Mouse (Mus musculus) thymus, postnatal 0 days (tissue): ENCODE measurements around the gene Gm26965. TPM values are rescaled to one million over a fixed set of nuclear protein-coding genes. Genes with fewer than 3 reads are reported as not detected.
"Not testable (repeated sequence)": the region's sequence is repeated elsewhere in the genome, so short reads cannot be mapped to it uniquely, and the experiment has no call there.

Source experiments
- DNase-seq: peaks from one replicate; pipeline ENCODE4 v3.0.0-alpha.2; 2015; ENCODE audit warnings: low spot score
- polyA plus RNA-seq: library from polyadenylated mRNA; unstranded; fragments of >200 nt; fragmentation: Nextera tagmentation; extraction: Ambion mirVana; gene quantifications from 2 replicates; pipeline ENCODE4 v1.2.1, GENCODE M21; 2015

The Gm26965 gene
- not detected in 2 replicates for polyA plus RNA-seq

GRCm38 (mm10) chr13:67525753-67526410 lies at the start of gene Gm26965, which contains the start of gene Zfp87:
Gm26965 (minus strand) TSS chr13:67526151.
Zfp87 (minus strand) TSS chr13:67526177.
- peak; percentile 97 for DNase-seq

- no peak for DNase-seq
Measured at GRCm38 (mm10) chr13:67572591-67573189, 46.7 kb upstream of the Gm26965 start.

DNA sequence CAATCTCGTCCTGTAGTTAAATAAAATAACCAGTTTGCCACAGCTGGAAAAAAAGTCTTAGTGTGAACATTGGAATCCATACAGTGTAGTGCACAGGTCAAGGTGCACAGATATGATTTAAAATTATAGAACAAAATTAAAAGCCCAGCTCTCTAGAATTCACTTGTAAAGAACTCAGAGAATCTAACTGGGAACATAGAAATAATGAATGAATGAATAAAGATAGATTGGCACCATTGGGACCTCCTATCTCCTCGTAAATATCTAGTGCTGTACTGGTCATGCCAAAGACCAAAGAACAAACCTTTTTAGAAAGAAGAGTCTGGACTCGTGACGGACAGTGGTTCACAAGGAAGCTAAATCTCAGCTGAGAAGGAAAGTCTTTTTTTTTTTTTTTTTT lies 27.8 kb upstream of the Gm26965 start, which contains the start of gene Zfp748:
Gene Zfp748, minus strand, starts transcription at position 101 of the 400 bp plus-strand sequence.
- DNase-seq: no peak

DNA sequence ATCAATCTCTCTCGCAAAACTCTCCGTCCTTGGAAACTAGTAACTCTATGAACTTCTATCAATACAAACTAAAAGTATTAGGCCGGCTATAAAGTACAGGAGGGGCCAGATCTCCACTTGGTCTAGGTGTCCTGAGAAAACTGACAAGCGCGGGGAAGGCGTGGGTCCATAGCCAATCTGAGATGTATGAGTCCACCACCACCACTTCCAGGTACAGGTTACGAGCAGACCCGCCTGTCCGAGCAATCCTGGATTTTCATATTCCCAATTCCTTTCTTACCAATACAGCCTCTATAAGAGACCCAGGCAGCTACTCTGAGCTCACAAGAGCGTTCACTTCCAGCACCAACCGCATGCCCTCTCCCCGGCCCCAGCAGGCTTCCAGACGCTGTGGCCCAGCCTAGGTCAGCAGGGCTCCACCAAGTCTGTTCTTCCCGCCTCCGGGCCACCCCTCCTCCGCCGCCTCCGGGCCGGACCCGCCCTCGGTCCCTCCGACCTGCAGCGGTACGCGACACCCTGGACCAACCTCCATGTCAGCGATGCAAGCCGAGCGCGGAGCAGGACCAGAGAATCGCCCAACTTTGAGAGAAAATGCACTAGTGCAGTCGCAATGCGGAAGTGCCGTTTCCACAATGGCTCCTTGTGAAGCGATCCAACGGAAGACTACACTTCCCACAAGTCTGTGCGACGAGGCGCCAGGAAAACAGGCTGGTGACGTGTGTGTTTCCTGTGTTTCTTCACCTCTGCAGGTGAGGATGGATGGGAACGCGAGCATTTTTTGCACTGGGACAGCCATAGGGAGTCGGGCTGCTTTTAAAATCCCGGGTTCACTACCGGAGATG lies 26.8 kb upstream of the Gm26965 start:
- peak; percentile 91 for DNase-seq

GRCm38 (mm10) chr13:67545941-67546340 lies 20.0 kb upstream of the Gm26965 start:
- no peak for DNase-seq

DNA sequence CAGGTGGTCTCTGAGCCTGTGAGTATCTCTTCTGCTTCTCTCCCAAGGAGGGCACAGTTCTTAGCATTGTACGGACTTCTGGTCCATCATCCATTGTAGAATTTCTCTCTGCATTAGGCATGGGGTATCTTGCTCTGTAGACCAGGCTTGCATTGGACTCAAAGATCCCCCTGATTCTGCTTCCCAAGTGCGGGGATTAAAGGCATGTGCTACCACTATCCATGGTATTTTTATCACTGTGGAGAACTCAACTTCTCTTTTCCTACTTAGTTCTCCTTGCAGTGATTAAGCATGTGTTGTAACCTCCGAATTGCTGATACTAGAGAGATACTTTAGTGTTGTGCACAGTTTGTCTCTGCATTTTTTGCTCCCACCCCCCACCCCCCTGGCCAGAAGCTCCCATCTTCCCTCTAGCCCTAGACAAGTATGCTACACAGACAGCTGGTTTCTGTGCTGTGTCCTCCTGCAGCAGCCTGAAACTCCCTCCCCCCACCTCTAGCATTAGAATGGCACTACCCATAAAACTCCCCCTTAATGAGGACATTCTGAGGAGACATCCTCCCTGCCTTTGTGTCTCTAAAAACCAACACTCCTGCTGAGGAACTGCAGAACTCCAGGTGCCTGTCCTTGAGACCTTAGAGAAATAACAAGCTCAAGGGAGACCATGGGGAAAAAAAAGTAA lies 1.2 kb upstream of the Gm26965 start:
- DNase-seq: no peak

DNA sequence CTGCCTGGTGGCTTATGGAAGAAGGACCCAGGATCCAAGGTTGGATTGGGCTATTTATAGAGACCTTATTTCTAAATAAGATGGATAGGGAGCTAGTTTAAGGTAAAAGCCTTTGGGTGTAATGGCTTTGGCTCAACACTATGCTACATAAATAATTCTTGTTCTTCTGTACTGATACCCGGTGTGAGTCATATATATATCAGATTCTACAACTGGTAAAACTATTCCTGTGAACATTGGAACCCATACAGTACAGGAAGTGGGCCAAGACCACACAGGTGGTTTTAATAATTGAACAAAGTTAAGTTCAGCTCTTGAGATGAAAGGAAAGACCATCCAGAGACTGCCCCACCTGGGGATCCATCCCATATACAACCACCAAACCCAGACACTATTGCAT lies 25.0 kb downstream of the Gm26965 start:
- DNase-seq: no peak

DNA sequence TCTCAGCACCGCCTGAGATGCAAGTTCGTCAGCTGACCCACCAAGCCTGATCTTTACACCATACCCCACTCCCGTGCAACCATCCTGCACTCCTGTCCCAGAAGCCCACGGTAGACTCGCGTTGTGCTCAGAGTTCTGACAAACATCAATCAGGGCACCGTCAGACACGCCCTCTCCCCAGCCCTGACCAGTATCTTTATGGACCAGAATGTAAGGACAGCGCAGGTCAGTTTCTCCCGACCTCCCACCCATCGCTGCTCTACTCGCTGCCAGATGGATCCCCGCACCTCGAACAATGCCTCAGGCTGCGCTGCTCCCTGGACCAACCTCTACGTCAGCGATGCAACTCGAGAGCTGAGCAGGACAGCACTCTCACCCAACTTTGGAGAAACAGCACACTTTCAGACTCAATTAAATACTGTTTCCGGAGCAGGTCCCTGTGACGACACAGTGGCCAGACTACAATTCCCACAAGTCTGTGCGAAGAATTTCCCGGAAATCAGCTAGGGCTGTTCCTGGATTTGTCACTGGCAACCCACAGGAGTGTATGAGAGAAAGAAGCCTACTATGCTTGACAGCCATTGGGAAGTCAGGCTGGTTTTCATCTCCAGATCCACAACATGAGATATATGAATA lies 25.7 kb downstream of the Gm26965 start, which contains the start of gene Zfp58:
Gene Zfp58, minus strand, starts transcription at position 472 of the 636 bp plus-strand sequence.
- peak; percentile 86 for DNase-seq

DNA sequence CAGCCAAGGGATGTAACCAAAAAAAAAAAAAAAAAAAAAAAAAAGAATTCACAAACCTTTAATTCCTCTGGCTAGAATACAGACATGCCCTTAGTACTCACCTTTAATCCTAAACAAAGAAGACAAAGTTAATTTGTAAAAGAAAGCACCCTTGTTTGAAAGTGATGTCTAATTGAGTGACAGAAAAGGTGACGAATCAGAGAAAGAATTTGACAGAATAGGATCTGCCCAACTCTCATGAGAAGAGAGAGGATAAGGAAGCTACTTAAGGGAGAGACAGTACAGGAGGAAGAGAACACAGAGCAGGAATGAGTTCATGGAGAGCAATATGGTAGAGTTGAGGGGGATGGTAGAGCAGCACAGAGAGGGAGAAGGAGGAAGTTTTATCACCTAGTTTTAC lies 30.3 kb downstream of the Gm26965 start:
- no peak for DNase-seq

- no peak for DNase-seq
Measured at GRCm38 (mm10) chr13:67484424-67484811, 41.5 kb downstream of the Gm26965 start.

- peak; percentile 92 for DNase-seq
Measured at GRCm38 (mm10) chr13:67483625-67484423, 42.1 kb downstream of the Gm26965 start, which contains the start of gene Zfp874b. Zfp874b (minus strand) TSS chr13:67484258.

GRCm38 (mm10) chr13:67481528-67481927 lies 44.4 kb downstream of the Gm26965 start:
- DNase-seq: peak; percentile 23

GRCm38 (mm10) chr13:67469274-67469673 lies 56.7 kb downstream of the Gm26965 start:
- no peak for DNase-seq

DNA sequence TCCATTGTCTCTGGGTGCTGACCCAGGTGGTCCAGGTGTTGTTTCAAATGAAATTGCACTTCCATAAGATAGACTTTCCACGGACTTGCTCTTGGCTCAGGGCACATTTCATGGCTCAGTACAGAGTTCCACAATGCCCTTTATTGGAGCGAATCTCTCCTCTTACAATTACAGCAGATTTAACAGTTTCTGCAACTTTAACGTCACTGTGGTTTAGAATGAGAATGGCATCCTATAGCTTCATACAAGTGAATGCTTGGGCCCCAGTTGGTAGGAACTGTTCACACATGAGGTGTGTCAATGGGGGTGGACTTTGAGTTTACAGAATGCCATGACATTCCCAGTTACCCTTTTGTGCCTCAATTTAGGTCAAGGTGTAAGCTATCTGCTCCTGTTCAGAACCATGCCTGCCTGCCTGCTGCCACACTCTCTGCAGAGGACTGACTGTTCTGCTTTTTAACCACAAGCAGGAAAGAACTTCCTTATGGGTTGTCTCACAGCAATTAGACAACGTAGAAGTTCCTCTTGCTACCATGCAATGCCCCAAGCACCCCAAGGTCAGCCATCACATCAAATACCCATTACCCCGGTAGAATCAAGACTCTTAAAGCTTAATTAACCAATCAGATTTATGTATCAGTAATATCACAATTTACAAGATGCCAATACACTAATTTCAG lies 62.3 kb downstream of the Gm26965 start:
- not testable (repeated sequence) for DNase-seq

- no peak for DNase-seq
Measured at GRCm38 (mm10) chr13:67452021-67452309, 74.0 kb downstream of the Gm26965 start.

DNA sequence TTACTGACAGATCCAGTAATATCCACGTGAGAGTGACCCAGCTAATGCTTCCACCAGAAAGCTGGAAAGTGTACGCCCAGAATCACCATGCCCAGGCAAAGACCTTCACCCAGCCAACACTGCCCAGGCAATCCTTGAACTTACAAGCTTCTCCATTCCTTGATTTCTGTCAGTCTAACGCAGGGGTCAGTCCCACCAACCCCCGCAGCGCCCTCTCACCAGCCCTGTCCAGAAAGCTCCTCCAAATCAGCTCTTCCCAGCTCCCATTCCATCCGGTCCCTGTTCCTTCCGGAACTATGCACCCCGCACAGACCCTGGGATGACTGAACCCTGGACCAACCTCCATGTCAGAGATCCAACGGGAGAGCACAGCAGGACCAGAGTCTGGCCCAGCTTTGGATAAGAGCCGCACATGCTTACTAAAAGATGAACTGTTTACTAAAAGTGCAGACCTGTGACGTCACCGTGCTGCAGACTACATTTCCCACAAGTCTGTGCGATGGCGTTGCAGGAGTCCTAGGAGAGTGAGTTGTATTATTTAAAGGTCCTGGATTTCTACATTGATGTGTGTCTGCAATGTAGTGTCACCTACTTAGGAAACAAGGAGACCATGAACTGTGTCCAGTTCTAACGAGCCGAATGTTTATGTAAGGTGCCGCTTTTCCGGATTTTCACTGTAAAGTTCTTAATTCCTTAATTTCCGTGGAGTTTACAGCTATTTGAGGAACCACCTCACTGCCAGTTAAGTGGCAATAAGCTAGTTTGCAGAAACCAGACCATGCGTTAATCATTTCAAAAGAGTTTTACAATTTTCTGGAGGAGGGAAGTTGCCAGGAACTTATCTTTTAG lies 74.6 kb downstream of the Gm26965 start, which contains the start of gene Zfp874a:
Gene Zfp874a, minus strand, starts transcription at position 453 of the 849 bp plus-strand sequence.
- DNase-seq: peak; percentile 90
